ENCODE assay signal across 8 mouse cellular contexts in genomic region chr8:111536978-111537764, GRCm38 (mm10). TPM values are rescaled to one million over a fixed set of nuclear protein-coding genes. Genes with fewer than 3 reads are reported as not detected.
A peak's percentile ranks its signal among the peaks of the same experiment; 100 is the strongest.
DNase-seq lines count a peak whose midpoint lies in the region; ATAC-seq and TF ChIP-seq lines count a peak whose summit lies in the region.

No protein-coding gene starts in this region.

- TF ChIP-seq POLR2A in brain, embryonic 14.5 days (IDR thresholded peaks at IDR 0.05; ENCODE audit: borderline replicate concordance, extremely low read depth, insufficient read depth, insufficient read length, poor library complexity, severe bottlenecking): no peak
- TF ChIP-seq POLR2A in olfactory bulb, adult 2 months (IDR thresholded peaks at IDR 0.05; ENCODE audit: insufficient read depth, low read depth, low read length): no peak

- no peaks in the 10 kb centered on the region for H3K9me3 ChIP-seq in erythroblast, embryonic 14.5 days (ENCODE audit: control insufficient read depth, low read length)
- no peaks in the 10 kb centered on the region for H3K9me3 ChIP-seq in hindbrain, embryonic 10.5 days
- H3K9me3 ChIP-seq in lung, postnatal 0 days (ENCODE audit: low read length): no peaks in the 10 kb centered on the region

- peak; percentile 65 to 73 for DNase-seq in CD8-positive naive resting alpha-beta T cell, adult 2 months (ENCODE audit: low read depth in 2 of 2, low spot score in 2 of 2)
- DNase-seq in brain, embryonic 14.5 days (ENCODE audit: low read depth): peak; percentile 47
- DNase-seq in hindbrain, embryonic 10.5 days (ENCODE audit: low spot score): peak; percentile 48
- DNase-seq in layer of hippocampus, postnatal 10 days (ENCODE audit: low spot score in 2 of 2): peak; percentile 41 to 58
- DNase-seq in lung, postnatal 0 days (ENCODE audit: low spot score): peak; percentile 34
- peak; percentile 83 for DNase-seq in thymus, postnatal 25 days

- no peak for TF ChIP-seq CTCF in brain, embryonic 14.5 days (IDR thresholded peaks at IDR 0.05; ENCODE audit: borderline replicate concordance, extremely low read depth, insufficient read depth, insufficient read length)
- TF ChIP-seq CTCF in lung, postnatal 0 days (IDR thresholded peaks at IDR 0.05): no peak
- TF ChIP-seq CTCF in olfactory bulb, adult 2 months (IDR thresholded peaks at IDR 0.05; ENCODE audit: insufficient read depth, low read depth, low read length): 0 out of 2 replicates have a peak, but pooled peaks have one; percentile 23

- H3K36me3 ChIP-seq in erythroblast, embryonic 14.5 days (ENCODE audit: control insufficient read depth): no peaks in the 10 kb centered on the region
- peaks cover 8% of the 10 kb centered on the region; the same call in 1 of the 2 replicates for H3K36me3 ChIP-seq in hindbrain, embryonic 10.5 days
- H3K36me3 ChIP-seq in lung, postnatal 0 days (ENCODE audit: insufficient read depth, low read length): no peaks in the 10 kb centered on the region

- H3K4me3 ChIP-seq in erythroblast, embryonic 14.5 days (replicated peaks): peak overlapping the region; percentile 73
- H3K4me3 ChIP-seq in hindbrain, embryonic 10.5 days: peak overlapping the region; percentile 97
- peak overlapping the region; percentile 85 for H3K4me3 ChIP-seq in lung, postnatal 0 days (ENCODE audit: low read depth, low read length)
- peak overlapping the region; percentile 76 for H3K4me3 ChIP-seq in olfactory bulb, adult 2 months (ENCODE audit: insufficient read depth, low read depth, low read length)

- peak overlapping the region; percentile 99 for H3K27ac ChIP-seq in hindbrain, embryonic 10.5 days
- peak overlapping the region; percentile 93 for H3K27ac ChIP-seq in lung, postnatal 0 days (ENCODE audit: low read length)
- peak overlapping the region; percentile 92 for H3K27ac ChIP-seq in olfactory bulb, adult 2 months (ENCODE audit: insufficient read depth, low read depth, low read length)

- H3K9ac ChIP-seq in lung, postnatal 0 days (replicated peaks; ENCODE audit: low read depth): peak overlapping the region; percentile 87

- H3K4me2 ChIP-seq in lung, postnatal 0 days (replicated peaks; ENCODE audit: low read depth, low read length): peak overlapping the region; percentile 91

- WGBS in hindbrain, embryonic 10.5 days: under 1% methylated on average over 64 of the region's 64 CpGs
- WGBS in lung, postnatal 0 days: 2% methylated on average over 60 of the region's 64 CpGs
- WGBS in olfactory bulb, adult 2 months: under 1% methylated on average over 64 of the region's 64 CpGs

- no peak for TF ChIP-seq EP300 in lung, postnatal 0 days (IDR thresholded peaks at IDR 0.05)

- H3K4me1 ChIP-seq in erythroblast, embryonic 14.5 days (ENCODE audit: control insufficient read depth): peaks cover 39% of the 10 kb centered on the region
- H3K4me1 ChIP-seq in hindbrain, embryonic 10.5 days (replicated peaks): peaks cover 46% of the 10 kb centered on the region
- H3K4me1 ChIP-seq in lung, postnatal 0 days (ENCODE audit: insufficient read depth, low read depth, low read length): peaks cover 10% of the 10 kb centered on the region
- H3K4me1 ChIP-seq in olfactory bulb, adult 2 months (ENCODE audit: control insufficient read depth, insufficient read depth, low read length): peaks cover 8% of the 10 kb centered on the region

- ATAC-seq in lung, postnatal 0 days: peak; percentile 6

- H3K27me3 ChIP-seq in erythroblast, embryonic 14.5 days (ENCODE audit: control insufficient read depth): peaks cover 16% of the 10 kb centered on the region
- no peaks in the 10 kb centered on the region for H3K27me3 ChIP-seq in hindbrain, embryonic 10.5 days (ENCODE audit: insufficient read depth, poor library complexity, severe bottlenecking)
- no peaks in the 10 kb centered on the region for H3K27me3 ChIP-seq in lung, postnatal 0 days (replicated peaks; ENCODE audit: insufficient read depth, low read length)

RNA-seq across cellular contexts. Expression of gene Znrf1, which starts 1.3 kb away (rescaled TPM):
- polyA plus RNA-seq in brain, embryonic 14.5 days (2012; rRNA removed): 237 and 293 TPM in 2 replicates
- 0.85 and 1.6 TPM in 2 replicates for polyA plus RNA-seq in erythroblast, embryonic 14.5 days (2012)
- polyA plus RNA-seq in hindbrain, embryonic 10.5 days (2016; fragmentation: Nextera tagmentation; extraction: Ambion mirVana): 29.9 and 52.5 TPM in 2 replicates
- 100 to 1,000 TPM; 133 to 145 TPM for total RNA-seq in layer of hippocampus, postnatal 10 days (2021)
- 24.5 and 31.6 TPM in 2 replicates for polyA plus RNA-seq in lung, postnatal 0 days (2015; fragmentation: Nextera tagmentation; extraction: Ambion mirVana)
- polyA plus RNA-seq in olfactory bulb, adult 2 months (2012; ENCODE audit: insufficient read depth, insufficient read length, low replicate concordance, missing spikeins): 177 TPM in 1 of 2 replicates, not detected in the other

RNA-seq across cellular contexts. Expression of gene Wdr59, which starts 15.3 kb away (rescaled TPM):
- 14.2 and 16.0 TPM in 2 replicates for polyA plus RNA-seq in brain, embryonic 14.5 days (2012; rRNA removed)
- 0.08 and 0.12 TPM in 2 replicates for polyA plus RNA-seq in erythroblast, embryonic 14.5 days (2012)
- 3.8 and 4.8 TPM in 2 replicates for polyA plus RNA-seq in hindbrain, embryonic 10.5 days (2016; fragmentation: Nextera tagmentation; extraction: Ambion mirVana)
- 10 to 100 TPM; 25.4 to 28.8 TPM for total RNA-seq in layer of hippocampus, postnatal 10 days (2021)
- 2.3 and 2.9 TPM in 2 replicates for polyA plus RNA-seq in lung, postnatal 0 days (2015; fragmentation: Nextera tagmentation; extraction: Ambion mirVana)
- not detected in 2 replicates for polyA plus RNA-seq in olfactory bulb, adult 2 months (2012; ENCODE audit: insufficient read depth, insufficient read length, low replicate concordance, missing spikeins)

Comparison
In these comparisons a context has a peak if more than half of its experiments do, and no peak if none do; other contexts are left out.
1. Peak in every context shown above with its lines: DNase-seq, ATAC-seq, H3K4me3 ChIP-seq and H3K27ac ChIP-seq.